Mouse (Mus musculus) thymus, postnatal 10 days (tissue): Measurements from ENCODE around the gene Sohlh2.
"Not testable (repeated sequence)": the region's sequence is repeated elsewhere in the genome, so short reads cannot be mapped to it uniquely, and the experiment has no call there.

ENCODE experiments used
- DNase-seq, 2 experiments: peaks; one replicate each; pipeline ENCODE4 v3.0.0; 2021; ENCODE audit warnings: low spot score in 2 of 2

Sohlh2 gene

GRCm38 (mm10) chr3:55181766-55182165 is at the start of gene Sohlh2:
TSS of gene Sohlh2 (plus strand) at chr3:55182028.
- DNase-seq, result no peak

GRCm38 (mm10) chr3:55137039-55137438 is 44.8 kb upstream of the Sohlh2 start, which contains the start of gene Ccdc169:
TSS of gene Ccdc169 (plus strand) at chr3:55137339.
- no peak for DNase-seq

- no peak for DNase-seq
Measured at GRCm38 (mm10) chr3:55139837-55140236, 42.0 kb upstream of the Sohlh2 start.

DNA sequence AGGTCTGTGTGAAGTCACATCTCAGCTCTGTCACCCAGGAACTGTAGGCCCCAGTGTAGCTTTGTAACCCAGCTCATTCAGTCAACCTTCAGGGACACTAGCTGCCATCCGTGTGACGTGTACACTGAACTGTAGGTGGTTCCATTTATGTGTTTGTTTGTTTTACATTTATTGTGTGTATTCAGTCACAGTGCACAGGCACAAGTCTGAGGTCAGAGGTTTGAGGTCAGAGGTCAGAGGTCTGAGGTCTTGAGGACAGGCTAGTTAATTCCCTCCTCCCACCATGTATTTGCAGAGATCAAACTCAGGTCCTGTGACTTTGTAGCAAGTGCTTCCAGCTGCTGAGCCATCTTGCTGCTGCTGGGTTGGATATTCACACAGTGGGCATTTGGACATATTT is 40.4 kb upstream of the Sohlh2 start:
- no peak for DNase-seq

DNA sequence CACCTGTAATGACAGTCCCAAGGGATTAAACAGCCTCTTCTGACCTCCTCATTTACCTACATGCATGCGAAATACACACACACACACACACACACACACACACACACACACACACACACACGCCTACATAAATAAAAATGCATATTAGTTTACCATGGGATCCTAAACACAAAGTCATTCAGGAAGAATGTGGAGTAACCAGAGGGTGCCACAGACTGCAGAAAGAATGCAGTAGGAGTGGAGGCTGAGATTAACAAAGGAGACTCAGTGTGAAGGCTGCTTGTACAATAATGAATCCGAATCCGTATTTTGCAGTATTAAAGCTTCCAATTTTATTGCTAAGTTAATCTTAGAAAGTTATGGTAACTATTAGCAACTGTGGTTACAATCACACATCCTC is 36.9 kb upstream of the Sohlh2 start:
- no peak for DNase-seq

- DNase-seq, result no peak
Measured at GRCm38 (mm10) chr3:55146441-55146840, 35.4 kb upstream of the Sohlh2 start.

- DNase-seq, result no peak
Measured at GRCm38 (mm10) chr3:55147156-55147555, 34.7 kb upstream of the Sohlh2 start.

GRCm38 (mm10) chr3:55148091-55148490 is 33.7 kb upstream of the Sohlh2 start:
- DNase-seq, result no peak

DNA sequence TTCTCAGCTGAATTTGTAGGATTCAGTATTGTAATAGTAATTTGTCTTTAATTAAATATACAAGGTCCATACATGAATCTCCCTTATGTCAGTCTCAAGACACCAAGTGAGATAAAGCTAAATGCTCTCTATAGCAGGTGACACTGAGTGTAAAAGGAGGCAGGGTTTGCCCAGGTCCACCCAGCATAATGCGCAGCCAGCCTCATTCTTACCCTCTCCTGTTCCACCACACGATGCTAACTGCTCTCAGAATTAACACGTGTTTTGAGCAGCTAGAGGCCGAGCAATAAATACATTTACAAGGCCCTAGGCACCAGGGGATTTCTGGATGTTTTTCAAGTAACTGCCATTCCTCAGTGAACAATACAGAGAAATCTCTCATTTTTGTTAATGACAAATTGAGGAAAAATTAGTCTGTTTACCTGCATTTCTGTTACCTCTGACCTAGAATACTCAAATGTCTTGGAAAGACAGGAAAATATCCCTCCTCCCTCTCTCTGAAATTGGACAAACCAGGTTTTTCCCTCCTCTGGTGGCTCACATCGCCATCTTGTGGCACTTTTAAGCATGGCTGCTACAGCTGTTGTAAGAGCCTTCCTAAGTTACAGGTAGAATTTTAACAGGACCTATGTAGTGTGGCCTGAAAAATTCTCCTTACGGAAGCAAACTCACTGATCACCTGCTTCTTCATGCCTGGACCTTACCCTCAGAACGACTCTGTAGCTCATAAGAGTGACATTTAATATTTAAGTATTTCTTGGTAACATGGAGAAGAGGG is 30.0 kb upstream of the Sohlh2 start:
- no peak for DNase-seq

DNA sequence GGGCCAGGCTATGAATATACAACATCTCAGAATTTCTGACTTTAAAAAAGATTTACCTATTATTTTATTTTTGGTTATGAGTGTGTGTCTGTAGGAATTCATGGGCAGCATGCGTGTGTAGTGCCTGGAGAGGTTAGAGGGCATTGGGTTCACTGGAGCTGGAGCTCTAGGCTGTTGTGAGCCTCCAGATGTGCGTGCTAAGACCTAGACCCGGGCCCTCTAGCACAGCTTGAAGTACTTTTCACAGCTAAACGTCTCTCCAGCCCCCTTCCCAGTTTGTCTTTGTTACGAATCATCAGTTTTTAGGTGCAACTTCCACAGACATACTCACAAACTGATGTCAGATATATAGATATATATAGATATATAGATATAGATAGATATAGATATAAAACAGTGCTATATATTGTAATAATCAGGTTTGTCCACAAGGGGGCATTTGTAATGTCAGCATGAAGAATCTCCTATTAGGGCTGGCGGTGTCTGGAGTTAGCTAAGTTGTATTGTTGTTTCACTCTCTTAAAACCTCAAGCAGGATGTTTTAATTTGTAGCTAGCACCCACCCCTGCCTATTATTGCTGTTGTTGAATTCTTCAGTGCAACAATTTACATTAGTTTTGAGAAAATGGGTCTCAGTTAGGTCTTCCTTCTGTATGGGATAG is 29.0 kb upstream of the Sohlh2 start:
- DNase-seq, result peak in 1 of 2 experiments; percentile 28

DNA sequence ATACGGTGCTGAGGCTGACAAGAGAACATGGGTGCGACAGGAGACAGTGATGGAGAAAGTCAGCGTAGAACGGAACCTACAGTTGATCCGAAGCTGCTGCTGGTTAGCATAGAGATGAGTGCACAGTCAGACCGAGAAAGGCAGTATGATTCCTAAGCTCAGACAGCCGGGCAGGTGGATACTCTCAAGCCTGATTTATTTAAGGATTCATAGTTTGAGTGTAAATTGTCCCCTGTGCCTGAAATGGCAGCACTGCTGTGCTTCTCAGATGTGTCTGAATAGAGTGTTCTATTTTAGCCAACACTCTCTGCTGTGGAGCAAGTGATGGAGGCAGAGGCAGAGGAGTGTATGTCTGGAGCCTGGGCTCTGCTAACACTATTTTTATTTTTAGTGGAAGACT is 27.7 kb upstream of the Sohlh2 start:
- DNase-seq, result no peak

- no peak for DNase-seq
Measured at GRCm38 (mm10) chr3:55157413-55157812, 24.4 kb upstream of the Sohlh2 start.

DNA sequence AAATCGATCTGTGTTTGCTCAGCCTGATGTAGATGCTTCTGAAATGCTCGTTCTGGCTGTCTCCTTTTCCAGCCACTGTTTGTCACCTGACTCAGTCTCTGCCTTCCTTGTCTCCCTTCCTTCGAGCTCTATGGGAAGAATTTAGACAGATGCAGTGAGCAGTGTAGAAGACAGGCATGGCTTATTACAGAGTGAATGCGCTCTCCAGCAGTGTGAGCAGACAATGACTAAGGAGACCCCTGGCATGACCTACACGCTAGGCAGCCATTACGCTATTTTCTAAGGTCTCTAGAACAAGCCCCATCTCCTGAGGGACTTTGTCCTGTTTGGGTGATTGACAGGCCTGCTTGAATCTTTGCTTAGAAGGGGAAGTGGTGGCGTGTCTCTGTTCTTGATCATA is 20.7 kb upstream of the Sohlh2 start:
- DNase-seq, result no peak

DNA sequence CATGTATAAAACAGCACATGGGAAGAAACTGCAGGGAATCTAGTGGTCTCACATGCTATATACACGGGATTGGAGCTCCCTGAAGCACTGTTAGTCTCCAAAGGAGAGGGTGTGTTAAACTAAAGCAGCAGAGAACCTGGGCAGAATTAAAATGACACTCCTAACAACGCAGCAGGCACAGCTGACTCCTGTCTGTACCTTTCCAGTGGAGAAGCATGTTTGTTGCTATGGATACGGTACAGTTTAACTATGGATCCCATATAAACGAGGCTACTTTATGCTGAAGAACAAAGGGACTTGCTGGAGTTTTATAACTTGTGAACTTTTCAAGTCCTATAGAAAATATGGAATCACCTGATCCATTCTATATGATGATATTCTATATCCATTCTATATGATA is 18.3 kb upstream of the Sohlh2 start:
- DNase-seq, result no peak

DNA sequence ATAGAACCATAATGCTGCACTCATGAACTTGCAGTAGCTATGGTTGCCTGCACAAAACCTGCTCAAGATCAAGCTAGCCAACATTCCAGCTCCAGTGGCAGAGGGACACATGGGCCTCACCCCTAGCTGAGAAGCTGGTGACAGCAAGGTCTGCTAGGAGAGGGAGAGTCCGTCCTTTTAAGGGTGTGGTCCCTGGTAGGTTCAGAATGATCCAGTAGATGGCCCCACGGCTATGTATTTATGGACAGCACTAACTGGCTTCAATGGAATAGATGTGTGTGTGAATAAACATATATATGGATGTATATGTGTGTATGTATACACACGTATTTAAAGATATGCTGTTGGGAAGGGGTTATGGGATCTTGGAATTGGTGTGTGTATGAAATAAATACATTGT is 9.3 kb upstream of the Sohlh2 start:
- no peak for DNase-seq

GRCm38 (mm10) chr3:55177271-55177670 is 4.6 kb upstream of the Sohlh2 start:
- DNase-seq, result no peak

- DNase-seq, result no peak
Measured at GRCm38 (mm10) chr3:55191668-55192067, 9.8 kb downstream of the Sohlh2 start.

DNA sequence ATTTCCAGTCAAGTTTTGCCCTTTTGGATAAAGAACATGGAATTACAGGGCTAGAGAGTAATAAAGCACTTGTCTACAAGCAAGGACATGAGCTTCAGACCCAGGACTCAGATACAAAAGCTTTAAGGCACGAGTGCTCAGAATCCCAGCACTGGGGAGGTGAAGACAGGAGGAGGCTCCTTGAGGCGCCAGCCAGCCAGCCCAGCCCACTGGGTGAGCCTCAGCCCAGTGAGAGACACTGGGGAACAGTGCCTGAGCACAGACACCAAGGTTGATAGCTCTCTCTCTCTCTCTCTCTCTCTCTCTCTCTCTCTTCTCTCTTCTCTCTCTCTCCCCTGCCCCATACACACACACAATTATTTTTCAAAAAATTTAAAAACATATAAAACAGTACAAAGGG is 11.5 kb downstream of the Sohlh2 start:
- no peak for DNase-seq

DNA sequence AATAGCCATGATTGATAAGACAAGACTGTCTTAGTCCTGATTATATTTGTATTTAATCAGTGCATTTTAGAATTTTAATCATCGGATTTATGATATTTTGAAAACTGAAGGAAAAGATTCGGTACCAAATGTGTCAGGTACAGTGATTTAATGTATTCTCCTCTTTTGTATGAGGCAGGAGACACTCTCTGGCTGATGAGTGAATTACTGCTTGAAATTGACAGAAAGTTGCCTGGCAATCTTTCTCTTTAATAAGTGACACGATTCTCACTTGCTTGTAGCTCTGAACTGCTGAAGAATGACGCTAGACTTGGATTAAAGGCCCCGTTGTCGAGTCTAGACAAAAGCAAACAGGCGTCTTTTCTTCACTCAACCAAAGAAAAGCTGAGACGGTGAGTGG is 13.0 kb downstream of the Sohlh2 start:
- DNase-seq, result no peak

DNA sequence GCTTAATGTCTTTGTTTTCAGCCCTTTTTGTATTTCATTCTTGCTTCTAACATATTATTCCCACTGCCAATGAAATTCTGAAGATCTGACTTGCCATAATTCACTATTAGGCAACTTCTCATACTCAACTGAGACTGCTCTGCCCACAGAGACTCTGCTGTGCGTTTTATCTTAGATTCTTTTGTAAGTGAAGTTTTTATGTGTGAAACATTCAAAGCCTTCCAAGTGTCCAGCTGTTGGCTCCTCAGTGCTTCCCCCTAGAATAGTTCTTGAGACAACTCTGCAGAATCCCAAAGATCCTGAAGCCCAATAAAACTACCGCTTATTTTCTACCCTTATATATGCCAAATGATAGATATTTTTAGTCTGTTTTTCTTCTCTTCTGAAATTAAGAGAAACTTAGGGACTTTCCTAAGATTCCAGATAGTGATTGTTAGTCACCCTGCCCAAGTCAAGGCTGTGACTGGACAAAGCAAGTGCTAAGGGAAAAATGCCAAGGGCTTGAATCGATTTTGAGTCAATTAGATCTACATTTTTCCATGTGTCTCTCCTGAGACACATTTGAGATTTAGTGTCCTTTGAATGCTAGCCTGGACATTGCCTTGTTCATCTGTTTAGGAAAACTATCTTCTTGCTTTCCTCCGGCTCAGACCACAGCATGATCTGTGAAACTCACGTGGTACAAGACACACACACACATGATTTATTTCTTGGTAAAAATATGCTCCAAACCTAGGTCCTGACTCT is 13.9 kb downstream of the Sohlh2 start:
- DNase-seq, result no peak

- DNase-seq, result no peak
Measured at GRCm38 (mm10) chr3:55196328-55196710, 14.5 kb downstream of the Sohlh2 start.

GRCm38 (mm10) chr3:55203621-55204020 is 21.8 kb downstream of the Sohlh2 start:
- not testable (repeated sequence) for DNase-seq

DNA sequence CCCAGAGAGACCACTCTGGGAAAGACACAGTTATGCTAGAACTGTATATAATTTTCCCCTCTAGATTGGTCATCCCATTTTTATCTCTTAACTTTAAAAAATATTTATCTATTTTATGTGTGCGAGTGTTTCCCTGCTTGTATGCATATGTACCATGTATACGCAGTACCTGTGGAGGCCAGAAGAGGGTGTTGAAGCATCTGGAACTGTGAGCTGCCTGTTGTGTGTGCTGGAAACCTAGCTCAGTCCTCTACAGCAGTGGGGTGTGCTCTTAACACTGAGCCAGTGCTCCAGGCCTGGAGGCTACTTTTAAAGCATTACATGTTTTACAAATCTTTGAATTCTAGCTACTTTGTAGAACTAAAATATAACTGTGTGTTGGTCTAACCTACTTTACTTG is 24.6 kb downstream of the Sohlh2 start:
- DNase-seq, result no peak
